Mouse (Mus musculus) bone marrow, adult 2 months (tissue): Measurements from ENCODE around the gene Rsf1.

Experiments
- CTCF ChIP-seq: fragments of 200-500 bp; IDR thresholded peaks from 2 replicates; pipeline ENCODE4 v1.5.1; 2011; ENCODE audit warnings: low read length, control low read depth; ENCODE audit not compliant: control insufficient read depth, insufficient read depth
- POLR2A ChIP-seq: fragments of 200-500 bp; IDR thresholded peaks from 2 replicates; pipeline ENCODE4 v1.6.1; 2011; ENCODE audit warnings: low read depth, mild to moderate bottlenecking, control low read depth, low read length, borderline replicate concordance; ENCODE audit not compliant: control insufficient read depth

DNA sequence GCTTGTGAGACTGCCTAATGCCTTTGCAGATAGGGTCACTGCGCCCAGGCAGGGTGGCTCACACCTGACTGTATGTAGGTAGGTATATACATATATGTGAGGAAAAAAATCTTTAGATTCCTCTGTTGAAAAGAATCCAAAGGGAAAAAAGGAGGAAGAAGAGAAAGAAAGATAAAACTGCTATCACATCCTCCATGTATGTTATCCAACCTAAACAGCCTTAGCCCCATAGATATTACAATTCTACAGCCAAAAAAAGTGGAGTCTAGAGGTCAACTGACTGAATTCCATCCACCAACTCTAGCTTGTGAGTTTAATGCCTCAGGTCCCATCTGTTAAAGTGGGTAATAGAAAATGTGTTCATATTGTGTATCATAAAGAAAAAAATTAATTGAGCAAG lies 115.8 kb downstream of the Rsf1 start:
- TF ChIP-seq CTCF (no peak), POLR2A (no peak)
